Mouse (Mus musculus): ENCODE results near the gene Yjefn3.

Gene Yjefn3

DNA sequence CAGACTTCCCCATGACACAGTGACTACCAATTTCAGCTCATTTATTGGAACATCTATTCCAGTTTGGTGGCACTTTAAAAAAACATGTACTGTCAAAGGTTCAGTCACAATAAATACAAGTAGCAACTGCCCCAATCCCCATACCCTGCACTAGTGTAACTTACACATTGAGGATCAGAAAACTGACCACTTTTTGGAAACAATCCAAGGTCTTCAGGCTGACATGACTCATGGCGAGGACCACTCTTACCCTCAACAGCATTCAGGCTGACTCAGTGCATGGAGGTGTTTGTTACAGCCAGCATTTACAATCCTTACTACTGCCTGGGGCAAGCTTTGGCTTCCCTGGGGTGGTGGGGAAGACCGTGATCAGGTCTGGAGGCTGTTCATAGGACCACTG lies 4.6 kb upstream of the Yjefn3 start:
- no peak for DNase-seq (ENCODE audit: low spot score in 2 of 2)

DNA sequence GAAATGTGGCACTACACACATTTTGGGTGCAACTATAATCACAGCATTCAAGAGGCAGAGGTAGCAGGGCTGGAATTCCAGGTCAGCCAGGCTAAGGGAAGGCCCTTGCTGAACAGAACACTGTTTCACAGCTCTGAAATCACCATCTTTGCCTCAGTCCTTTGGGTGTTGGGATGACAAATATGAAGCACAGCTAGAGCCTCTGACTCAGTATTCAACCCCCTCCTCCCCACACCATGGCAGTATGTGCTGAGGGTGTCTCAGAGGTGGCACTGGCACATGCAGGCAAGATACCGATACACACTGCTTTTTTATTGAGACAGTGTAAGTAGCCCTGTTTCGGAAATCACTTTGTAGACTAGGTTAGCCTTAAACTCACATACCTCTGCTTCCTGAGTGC lies 3.7 kb upstream of the Yjefn3 start:
- DNase-seq (ENCODE audit: low spot score in 2 of 2) = no peak

DNA sequence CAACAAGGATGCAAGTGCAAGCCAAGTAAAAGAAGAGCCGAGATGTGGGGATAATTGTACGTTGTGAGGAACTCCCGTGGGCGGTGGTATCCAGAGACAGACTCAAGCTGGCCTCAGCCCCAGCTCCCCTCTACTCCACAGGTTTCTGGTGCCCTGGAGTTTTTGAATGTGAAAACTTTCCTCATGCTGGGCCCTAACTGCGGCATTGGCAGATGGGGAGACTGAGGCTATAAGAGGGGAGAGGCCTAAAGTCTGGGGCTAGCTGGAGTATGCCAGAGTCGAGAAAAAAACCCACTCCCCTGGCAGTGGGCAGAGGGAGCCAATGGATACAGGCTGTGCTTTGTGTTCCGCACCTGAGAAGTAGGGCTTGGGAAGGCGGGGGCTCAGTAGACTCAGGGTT lies 1.6 kb upstream of the Yjefn3 start:
- DNase-seq (ENCODE audit: low spot score in 2 of 2) = no peak

DNA sequence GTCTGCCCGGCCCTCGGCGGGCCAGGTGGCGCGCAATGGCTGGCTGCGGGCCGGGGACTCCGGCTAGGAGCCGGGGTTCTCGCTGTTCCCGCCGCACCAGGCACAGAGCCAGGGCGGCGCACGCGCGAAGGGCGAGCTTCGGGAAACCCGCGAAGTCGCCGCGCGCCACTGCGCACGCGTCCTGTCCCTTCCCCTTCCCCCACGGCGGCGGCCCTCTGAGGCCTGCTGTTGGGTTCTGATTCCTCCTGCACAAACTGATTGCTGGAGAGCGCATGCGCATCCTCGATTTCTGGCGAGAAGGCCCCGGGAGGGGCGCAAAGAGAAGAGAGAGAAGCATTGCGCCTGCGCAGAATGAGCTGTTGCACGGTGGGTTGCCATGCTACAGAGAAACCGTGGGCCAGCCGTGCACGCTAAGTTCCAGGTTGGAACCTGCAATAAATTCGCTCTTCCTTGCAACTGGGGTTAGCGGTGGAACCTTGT lies 591 bp upstream of the Yjefn3 start:
- DNase-seq (ENCODE audit: low spot score in 2 of 2) = peak; percentile 99

DNA sequence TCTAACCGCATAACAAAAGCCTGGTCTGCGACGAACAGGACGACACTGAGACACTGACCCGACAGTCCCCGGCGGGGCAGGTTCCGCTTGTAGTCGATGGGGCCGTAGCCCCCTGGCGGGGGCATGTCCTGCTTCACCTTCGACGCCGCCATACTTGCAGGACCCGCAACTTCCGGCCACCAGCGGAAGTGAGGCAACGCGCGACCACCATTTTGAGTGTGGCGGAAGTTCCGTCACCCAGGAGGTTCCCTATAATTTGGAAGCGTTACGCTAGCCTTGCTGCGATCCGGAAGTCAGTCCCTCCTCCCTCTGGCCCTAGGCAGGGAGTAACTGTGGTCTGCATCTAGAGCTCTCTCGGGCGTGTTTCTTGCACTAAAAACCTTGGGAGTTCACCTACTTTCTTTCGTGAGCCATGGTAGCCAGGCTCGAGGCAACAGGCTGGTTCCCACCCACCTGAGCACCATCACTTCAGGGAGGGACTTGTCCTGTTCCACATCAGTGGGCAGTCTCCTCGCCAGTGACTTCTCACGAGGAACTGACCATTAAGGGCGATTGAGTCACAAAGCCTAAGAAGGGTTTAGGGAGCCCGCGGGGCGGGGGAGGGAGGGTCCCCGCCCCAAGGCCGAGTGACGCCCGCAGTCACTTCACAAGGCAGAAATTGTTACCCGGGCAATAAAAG lies 889 bp downstream of the Yjefn3 start:
- peak; percentile 93 to 97 for DNase-seq (ENCODE audit: low spot score in 2 of 2)

DNA sequence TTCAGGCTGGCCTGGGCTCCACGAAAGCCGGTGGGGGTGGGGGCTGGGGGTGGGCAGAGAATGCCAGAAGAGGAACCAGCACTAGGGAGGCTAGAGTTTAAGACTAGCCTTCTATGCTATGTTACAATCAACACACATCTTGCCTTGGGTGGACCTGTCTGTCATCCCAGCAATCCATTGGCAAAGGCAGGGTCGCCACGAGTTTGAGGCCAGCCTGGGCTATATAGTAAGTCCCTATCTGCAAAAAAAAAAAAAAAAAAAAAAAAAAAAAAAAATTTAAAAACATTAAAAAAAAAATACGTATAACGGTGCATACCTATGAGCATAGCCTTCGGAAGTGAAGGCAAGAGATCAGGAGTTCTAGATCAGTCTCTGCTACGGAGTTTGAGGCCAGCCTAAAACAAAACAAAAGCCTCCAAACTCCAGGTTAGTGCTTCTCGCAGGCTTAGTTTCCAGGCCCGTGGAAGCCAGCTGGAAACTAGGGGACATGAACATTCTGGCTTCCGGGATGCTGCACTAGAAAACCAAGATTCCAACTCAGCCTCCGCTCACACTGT lies 1.5 kb downstream of the Yjefn3 start:
- DNase-seq (ENCODE audit: low spot score in 2 of 2) = no peak

DNA sequence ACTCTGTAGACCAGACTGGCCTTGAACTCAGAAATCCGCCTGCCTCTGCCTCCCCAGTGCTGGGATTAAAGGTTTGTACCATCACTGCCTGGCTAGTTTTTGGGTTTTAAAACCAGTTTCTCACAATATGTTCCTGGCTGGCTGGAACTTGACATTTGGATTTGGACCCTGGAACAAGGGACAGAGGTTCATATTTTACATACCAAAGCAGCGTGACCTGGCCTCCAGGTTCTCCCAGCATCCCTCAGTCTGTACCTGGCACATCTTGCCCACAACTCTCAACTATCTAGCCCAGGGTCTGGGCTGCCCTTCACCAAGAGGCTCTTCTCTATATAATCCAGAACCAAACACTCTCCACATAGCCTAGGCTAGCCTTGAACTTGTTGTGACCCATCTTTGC lies 2.6 kb downstream of the Yjefn3 start:
- DNase-seq (ENCODE audit: low spot score in 2 of 2) = no peak

DNA sequence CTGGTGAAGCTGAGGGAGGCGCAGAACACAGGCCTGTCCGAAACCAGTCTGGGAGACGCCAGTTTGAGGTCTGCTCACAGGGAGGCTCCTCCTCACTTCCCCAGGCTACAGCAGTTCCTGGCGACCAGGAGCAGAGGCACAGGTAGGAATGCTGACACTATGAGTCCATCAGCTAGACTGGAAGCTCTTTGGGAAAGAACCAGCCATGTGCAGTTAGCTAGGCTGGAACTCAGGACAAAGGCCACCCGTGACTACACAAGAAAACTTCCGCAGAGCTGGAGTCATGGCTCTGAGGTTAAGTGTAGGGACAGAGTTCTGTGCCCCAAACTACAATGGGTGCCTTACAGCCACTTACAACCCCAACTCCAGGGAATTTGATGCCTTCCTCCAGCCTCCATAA lies 4.7 kb downstream of the Yjefn3 start:
- DNase-seq (ENCODE audit: low spot score in 2 of 2) = no peak

DNA sequence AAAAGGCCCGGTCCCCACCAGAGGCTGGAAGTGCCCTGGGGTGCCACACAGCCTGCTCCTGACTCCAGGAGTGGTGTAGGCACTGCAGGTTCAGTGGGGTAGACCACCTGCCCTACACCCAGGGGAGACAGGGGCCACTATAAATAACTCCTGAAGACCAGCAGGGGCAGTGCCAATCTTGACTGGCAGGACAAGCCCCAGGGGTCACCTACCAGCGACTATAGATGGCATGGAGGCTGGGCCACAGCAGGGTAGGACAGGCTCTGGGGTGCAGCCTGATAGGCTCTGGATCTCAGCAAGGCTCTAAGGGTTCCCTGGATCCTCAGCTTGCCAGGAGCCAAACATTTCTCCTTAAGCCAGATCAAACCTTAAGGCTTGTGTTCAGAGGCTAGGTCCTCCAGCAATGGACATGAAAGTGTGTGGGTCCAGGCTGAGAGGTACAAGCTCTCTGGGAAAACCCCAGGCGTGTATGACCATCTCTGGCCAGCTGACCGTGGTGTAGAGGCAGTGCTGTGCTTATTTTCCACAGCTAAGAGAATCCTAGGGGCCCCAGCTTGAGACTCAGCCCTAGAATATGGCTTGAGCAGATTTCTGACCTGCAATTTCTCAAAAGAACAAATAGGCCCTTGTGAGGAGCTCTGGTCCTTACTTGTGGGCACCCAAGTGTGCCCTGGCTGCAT lies 6.6 kb downstream of the Yjefn3 start:
- DNase-seq (ENCODE audit: low spot score in 2 of 2) = no peak

DNA sequence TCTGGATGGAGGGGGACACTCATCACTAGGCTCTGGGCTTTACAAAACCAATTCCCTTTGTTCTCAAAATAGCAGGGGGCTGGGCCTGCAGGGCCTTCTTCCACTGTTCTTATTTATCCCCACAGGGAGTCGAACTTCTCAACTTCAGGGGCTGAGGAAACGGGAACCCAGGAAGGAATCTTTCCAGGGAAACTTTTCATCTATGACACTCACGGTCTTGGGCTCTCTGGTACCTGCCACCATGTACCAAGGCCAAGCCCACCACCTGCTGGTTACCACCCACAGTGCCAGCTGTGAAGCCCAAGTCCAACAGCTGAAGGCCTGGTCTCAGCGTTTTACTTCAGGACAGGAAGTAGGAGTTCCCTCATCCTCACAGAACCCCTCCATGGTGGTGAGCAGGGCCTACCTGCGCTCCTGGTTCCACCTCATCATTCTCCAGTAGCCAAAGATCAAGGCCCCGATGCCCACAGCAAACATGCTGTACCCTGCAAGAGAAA lies 7.6 kb downstream of the Yjefn3 start:
- DNase-seq (ENCODE audit: low spot score in 2 of 2) = no peak

DNA sequence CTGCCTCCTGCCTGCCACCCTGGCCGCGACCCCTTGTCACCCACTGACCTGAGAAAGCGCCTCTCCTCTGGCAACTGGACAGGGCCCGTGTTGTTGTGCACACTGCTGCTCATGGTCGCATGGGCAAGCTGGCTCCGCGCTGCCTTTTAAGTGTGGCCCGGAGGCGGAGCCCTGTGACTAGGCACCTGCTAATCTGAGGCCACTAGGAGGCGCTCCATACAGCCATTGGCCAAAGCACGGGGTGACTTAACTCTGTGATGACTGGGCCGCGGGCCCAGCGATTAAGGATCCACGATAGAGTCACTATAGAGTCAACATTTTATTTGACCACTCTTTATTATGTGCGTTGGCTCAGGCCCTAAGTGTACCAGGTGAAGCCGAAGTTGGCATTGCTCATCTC lies 8.6 kb downstream of the Yjefn3 start:
- DNase-seq (ENCODE audit: low spot score in 2 of 2) = peak in 1 of 2 experiments; percentile 35

DNA sequence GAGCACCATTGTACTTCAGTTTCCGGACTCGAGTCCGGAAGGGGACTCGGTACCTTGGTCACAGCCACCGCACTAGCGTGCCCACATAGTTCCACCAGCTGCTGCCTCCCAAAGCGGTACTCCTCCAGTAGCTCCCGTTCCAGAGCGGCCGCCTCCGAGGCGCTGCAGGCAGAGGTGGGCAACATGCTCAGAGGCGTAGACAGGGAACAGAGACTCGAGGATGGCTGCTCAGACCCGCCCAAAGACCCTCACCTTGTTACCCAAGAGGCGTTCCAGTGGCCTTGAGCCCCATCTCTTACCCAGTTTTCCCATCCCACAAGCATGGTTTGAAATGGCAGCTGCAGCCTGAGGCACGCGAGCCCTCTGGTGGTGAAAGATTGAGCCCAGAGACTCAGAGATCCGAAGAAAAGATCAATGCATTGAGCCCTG lies 11.7 kb downstream of the Yjefn3 start:
- no peak for DNase-seq (ENCODE audit: low spot score in 2 of 2)

DNA sequence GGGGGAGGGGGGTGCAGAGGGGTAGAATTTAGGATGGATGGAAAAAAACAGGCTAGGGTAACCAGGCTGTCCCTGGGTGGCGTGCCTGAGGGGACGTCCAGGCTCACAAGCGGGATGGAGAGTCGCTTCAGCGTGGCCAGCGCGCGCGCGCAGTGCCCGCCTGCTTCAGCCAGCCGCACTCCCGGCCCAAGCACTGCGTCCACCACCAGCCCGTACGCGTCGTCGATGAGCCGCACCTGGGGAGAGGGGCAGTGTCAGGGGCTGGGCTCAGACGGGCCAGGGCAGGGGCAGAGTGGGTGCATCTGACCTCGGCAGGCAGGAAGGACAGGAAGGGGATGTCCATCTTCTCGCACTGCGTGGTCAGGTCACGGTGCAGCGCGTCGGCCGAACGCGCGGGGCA lies 13.6 kb downstream of the Yjefn3 start:
- DNase-seq (ENCODE audit: low spot score in 2 of 2) = no peak

DNA sequence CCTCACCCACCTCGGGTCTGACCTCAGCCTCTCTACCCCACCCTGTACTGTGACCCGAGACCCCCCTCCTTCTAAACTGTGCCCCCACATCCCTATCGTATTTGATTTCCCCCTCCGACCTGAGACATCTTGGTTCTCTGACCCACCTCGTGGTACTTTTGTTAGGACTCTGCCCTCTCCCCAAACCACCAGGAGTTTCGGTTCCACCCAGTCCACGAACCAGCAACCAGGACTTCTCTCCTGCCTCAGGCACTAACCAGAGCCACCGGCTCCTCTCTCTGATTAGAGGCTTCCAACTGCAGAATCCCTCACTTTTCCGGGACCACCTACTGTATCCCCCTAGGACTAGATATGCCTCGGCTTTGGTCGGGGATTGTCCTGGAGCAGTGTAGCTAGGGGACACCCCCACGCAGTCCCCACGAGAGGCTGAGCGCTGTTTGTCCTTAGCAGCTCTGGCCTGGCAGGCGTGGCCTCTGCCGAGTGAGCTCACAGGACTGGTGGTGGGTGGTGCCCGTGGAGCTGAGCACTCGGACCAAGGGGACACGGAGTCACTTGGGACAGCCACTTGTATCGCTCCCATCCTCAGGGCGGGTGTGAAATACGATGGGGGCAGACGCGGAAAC lies 14.2 kb downstream of the Yjefn3 start:
- no peak for DNase-seq (ENCODE audit: low spot score in 2 of 2)

DNA sequence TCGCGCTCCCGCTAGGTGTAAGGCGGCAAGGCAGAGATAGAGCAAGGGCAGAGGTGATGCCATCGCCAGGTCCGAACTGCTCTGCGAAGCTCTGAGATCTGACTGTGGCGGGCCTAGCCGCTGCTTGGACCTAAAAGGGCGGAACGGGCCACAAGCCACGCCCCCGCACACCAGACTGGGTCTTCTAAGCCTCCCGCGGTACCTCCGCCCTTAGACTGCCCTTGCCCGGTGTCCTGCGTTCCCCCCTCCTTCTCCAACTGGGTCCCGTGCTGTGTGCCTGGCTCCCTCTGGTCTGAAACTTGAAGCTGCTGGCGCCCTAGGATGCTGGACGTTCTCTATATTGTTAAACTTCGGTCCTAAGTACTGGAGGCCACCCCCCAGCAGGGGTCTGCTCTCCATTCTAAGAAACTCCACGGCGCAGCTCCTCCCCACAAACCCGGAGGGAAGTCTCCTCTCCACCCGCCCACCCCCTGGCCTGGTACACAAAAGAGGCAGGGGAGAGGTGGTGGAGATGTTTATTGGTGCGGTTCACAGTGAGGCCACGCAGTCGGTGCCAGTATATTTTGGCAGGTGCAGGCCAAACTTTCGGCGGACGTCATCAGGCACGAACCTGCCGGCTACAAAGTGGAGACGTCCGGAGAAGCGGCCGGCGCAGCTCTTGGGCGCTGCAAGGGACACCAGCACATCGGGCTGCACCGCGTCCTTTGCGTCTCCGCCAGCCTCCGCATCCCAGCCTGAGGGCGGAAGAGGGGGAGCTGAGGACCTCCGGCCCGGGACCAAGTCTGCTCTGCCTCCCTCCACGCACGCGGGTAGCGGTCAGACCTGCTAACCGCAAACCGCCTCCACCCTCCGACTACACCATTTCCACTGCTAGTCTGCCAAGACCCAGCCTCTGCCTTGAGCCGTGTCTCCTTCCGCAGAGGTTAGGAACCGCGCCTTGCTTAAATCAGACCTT lies 14.9 kb downstream of the Yjefn3 start, which contains the start of gene Cilp2:
TSS of gene Cilp2 (minus strand) at position 399 of the 955 bp plus-strand sequence.
- DNase-seq (ENCODE audit: low spot score in 2 of 2) = peak in 1 of 2 experiments; percentile 32

DNA sequence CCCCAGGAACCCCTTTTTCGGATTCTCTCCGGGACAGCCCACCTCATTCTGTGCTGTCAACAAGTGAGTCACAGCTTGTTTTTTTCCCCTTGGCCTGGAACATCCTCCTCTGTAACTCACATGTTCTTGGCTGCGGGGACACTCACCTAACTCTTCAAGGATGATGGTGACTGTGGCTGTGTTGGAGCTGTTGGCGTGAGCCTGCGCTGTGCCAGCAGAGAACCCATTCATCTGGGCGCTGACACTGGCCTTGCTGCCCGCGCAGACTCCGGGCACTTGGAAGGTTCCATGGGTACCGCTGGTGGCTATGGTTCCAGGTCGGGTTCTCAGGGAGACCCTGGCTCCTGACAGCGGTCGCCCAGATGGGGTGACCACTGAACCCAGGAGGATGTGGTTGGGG lies 18.4 kb downstream of the Yjefn3 start:
- DNase-seq (ENCODE audit: low spot score in 2 of 2) = no peak

DNA sequence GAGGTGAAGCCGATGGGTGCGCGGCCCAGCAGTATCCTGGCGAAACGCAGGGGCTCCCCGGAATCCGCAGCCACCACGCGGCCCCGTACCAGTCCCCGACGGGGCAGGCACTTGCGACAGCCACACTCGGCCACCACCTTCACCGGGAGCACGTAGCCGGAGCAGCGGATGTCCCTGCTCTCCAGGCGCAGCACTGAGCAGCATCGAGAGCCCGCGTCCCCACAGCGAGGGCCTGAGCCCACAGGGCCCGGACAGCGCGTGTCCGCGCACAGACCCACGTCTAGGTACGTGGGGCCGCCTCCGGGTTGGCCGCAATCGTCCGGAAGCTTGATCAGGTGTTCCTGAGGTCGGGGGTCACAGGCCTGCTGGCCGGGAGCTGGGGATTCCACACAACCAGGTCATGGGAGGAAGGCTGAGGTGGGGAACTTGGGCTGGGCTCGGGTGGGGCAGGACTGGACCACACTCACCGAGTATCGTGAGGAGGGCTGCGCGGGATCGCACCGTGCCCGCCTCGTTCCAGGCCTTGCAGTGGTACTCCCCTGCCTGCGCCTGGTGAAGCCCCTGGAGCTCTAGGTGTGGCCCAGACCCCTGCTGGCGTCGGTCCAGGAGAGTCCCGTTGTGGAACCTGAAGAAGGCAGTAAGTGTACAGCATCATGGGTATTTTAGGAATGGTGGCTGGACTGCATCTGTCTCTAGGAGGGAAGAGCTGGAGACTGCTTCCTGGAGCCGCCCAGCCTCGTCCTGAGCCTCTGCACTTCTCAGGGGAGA lies 19.5 kb downstream of the Yjefn3 start:
- no peak for DNase-seq (ENCODE audit: low spot score in 2 of 2)

DNA sequence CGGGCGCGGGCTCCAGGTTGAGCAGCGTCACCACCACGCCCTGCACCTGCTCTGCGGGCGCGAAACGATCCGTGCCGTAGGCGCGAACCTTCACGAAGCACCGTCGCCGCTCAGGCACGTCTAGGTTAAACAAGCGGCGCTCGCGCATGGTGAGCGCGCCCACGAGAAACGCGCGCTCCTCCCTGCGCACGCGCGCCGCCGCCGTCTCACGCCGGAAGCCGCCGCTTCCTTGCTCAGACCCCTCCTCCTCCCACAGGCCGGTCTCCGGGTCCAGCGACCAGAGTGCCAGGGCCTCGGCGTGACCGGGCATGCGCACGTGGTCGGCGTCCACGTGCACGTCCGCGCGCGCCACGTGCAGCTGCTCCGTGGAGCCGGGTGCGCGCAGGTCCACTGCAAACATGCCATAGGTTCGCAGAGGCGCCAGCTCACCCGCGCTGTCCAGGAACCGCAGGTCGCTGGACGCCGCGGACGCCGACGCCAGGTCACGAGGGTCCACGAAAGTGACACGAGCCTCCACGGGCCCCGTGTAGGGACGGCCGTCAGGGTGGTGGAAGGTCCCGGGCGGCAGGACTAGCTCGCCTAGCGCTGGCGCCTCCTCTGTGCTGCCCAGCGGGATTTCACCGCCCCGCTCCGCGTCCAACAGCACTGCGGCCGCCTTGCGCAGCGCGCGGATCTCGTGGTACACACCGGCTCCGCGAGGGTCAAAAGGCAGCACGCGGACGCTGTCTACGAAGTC lies 20.3 kb downstream of the Yjefn3 start:
- no peak for DNase-seq (ENCODE audit: low spot score in 2 of 2)

DNA sequence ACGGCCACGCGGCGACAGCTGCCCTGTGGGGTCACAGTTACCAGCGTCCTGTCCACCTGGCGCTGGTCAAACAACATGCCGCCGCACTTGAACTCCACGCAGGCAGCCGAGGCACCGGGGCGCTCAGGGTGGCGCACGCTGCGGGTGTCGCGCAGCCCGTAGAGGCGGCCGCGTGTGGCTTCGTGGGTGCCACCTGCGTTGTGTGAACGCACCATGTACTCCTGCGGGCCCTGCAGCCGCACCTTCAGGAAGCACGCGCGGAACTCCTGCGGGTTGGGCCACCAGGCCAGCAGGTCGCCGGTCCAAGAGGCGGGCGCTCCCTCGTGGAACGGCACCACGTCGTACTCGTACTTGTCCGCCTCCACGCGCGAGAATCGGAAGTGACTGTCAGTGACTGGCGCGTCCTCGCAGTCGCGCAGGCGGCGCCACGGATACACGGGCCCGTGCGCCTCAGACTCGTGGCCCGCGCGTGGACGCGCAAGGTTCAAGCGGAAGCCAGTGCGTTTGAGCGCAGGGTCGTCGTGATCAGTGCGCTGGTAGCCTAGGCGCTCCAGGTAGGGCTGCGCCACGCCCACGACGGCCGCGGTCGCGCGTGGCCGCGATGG lies 21.1 kb downstream of the Yjefn3 start:
- DNase-seq (ENCODE audit: low spot score in 2 of 2) = no peak

Data from heart, adult 9 months (tissue).